Mouse (Mus musculus) spleen, adult 2 months (tissue): ENCODE data around the gene Kcnk7. TPM values are rescaled to one million over a fixed set of nuclear protein-coding genes. Genes with fewer than 3 reads are reported as not detected.

Experiments used
- DNase-seq, 2 experiments: peaks; one replicate each; pipeline versions ENCODE4 v3.0.0 to v3.0.0-alpha.2; 2012 to 2021; ENCODE audit warnings: low spot score in 2 of 2, low read depth in 1 of 2
- H3K27ac ChIP-seq: fragments of 200-500 bp; 2 replicates; pipeline ENCODE4 v1.5.1; 2012; ENCODE audit warnings: low read length, inconsistent platforms; ENCODE audit not compliant: insufficient read depth
- H3K27me3 ChIP-seq: fragments of 200-500 bp; 2 replicates; pipeline ENCODE4 v1.6.1; 2012; ENCODE audit warnings: mild to moderate bottlenecking, moderate library complexity, low read length, inconsistent platforms; ENCODE audit not compliant: control insufficient read depth, insufficient read depth
- H3K36me3 ChIP-seq: fragments of 200-500 bp; 2 replicates; pipeline ENCODE4 v1.6.1; 2012; ENCODE audit warnings: mild to moderate bottlenecking, low read length, inconsistent platforms; ENCODE audit not compliant: control insufficient read depth, insufficient read depth
- H3K4me1 ChIP-seq: fragments of 200-500 bp; 2 replicates; pipeline ENCODE4 v1.6.1; 2011; ENCODE audit warnings: inconsistent platforms; ENCODE audit not compliant: control insufficient read depth, insufficient read depth, insufficient read length
- H3K4me3 ChIP-seq: fragments of 200-500 bp; 2 replicates; pipeline ENCODE4 v1.5.1; 2011; ENCODE audit warnings: mild to moderate bottlenecking, inconsistent platforms; ENCODE audit not compliant: insufficient read depth, insufficient read length; ENCODE audit errors: extremely low read depth
- CTCF ChIP-seq: fragments of 200-500 bp; IDR thresholded peaks from 2 replicates; pipeline ENCODE4 v1.5.1; 2011; ENCODE audit warnings: mild to moderate bottlenecking, inconsistent platforms; ENCODE audit not compliant: insufficient read depth, insufficient read length, insufficient replicate concordance; ENCODE audit errors: extremely low read depth
- POLR2A ChIP-seq: fragments of 200-500 bp; IDR thresholded peaks from 2 replicates; pipeline ENCODE4 v1.6.1; 2011; ENCODE audit warnings: low read depth, low read length, inconsistent platforms
- WGBS: fragments of 180-500 bp; shearing (Covaris S2); methylation state at CpG from one replicate; pipeline ENCODE4 v1.1.7; 2018; 5-methylcytosine and 5-hydroxymethylcytosine counted together
- polyA plus RNA-seq: library from polyadenylated mRNA; depleted of rRNA; stranded (reverse); fragments of >200 nt; gene quantifications from 2 replicates; pipeline ENCODE4 v1.2.3, GENCODE M21; 2012

Kcnk7 gene
- polyA plus RNA-seq, 1 experiment = 0.19 TPM

DNA sequence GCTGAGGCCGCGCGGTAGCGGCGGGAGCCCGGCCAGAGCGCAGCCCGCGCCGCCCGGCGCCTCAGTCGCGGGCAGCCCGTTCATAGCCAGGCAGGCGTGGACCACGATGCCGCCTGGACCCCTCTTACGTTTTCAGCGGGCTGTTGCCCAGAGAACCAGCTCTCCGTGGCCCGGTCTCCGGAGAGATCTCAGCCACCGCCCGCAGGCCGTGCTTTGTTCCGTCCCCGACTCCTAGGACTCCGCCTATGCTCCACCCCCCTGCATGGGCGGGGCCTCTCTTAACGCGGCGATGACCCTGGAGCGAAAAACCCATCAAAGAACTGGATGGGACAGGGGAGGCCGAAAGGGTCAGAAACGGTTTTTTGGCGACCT lies 25.3 kb downstream of the Kcnk7 start, which contains the start of gene Fam89b:
TSS of gene Fam89b (minus strand) at position 210 of the 372 bp plus-strand sequence.
- no peak for TF ChIP-seq CTCF
- peak; percentile 86 for TF ChIP-seq POLR2A
- H3K4me3 ChIP-seq = peak within 1 kb of the TSS; percentile 79
- H3K4me1 ChIP-seq = peaks cover 26% of the 10 kb centered on the region
- peak in 1 of 2 experiments; percentile 89 for DNase-seq
- H3K36me3 ChIP-seq = no peaks in the 10 kb centered on the region
- H3K27me3 ChIP-seq = no peaks in the 10 kb centered on the region
- under 1% methylated on average over 37 of the region's 37 CpGs for WGBS
- H3K27ac ChIP-seq = peak within 1 kb of the TSS; percentile 82

DNA sequence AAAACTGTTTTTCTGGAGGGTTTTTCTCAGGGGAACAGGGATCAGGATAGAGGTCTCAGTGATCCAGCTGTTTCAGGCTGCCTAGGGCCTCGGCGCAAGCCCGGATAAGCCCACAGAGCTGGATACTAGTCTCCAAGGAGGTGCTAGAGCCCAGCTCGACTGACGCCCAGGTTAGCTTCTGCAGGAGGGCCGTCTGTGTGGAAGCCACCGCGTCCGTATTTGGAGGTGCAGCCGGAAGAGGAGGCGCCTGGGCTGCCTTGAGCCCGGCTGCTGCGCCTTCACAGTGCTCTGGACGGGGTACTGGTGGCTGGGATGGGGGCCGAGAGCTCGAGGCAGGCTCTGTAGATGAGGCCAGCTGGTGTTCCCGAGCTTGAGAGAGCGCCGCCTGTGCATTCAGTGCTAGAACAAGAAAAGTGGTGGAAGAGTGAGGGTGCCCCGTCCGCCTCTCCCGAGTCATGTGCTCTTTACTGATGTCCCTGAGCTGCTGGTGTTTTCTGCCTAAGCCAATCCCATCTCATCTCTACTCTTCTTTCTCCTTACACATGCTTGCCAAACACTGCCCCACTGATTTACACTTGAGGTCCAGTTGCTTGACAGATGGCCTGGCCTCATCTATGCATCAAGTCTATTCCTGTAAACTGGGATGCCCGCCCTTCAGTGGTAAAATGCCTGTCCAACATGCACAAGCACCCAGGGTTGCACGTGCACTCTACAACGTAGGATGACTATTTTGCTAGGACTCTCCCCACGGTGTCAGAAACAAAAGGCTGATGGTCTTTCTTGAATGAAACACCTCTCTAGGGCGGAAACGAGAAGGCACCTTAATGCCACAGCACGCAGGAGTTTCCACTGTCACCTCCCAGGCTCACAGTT lies 26.4 kb downstream of the Kcnk7 start:
- WGBS = 85% methylated on average over 29 of the region's 29 CpGs
- TF ChIP-seq POLR2A = no peak
- no peak for TF ChIP-seq CTCF
- no peak overlapping the region for H3K27ac ChIP-seq
- H3K4me1 ChIP-seq = peaks cover 25% of the 10 kb centered on the region
- H3K27me3 ChIP-seq = no peaks in the 10 kb centered on the region
- DNase-seq = peak in 1 of 2 experiments; percentile 37
- H3K36me3 ChIP-seq = no peaks in the 10 kb centered on the region
- peak overlapping the region; percentile 72; the same call in 1 of the 2 replicates for H3K4me3 ChIP-seq

DNA sequence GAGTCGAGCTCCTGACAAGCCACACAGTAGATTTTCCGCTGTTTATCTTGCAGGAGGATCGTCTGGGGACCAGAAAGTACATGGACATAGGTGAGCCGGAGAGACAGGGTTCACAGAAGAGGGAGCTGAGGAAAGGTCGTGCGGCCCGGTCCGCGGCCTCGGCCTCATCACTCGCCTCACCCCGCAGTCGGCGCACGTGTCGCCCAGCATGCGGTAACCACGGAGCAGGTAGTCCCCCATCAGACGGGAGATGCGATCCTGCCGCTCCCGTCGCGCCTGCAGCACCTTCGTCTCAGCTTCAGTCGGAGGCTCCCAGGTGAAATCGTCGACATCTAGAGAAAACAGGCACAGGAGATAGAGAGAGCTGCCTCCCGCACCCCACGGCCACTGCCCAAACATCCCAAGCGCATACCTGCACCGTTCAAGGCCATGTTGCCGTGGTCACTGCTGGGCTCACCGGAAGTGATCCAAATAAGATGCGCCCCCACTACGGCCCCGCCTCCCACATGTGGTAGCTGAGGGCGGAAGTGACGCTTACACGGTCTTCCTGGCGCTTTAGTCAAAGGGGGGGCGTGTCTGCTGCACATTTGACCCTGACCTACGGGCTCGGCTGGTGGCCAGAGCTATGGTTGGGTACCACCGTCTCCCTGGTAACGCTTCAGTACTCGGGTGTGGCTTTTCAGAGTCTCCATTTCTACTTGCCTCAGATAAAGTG lies 27.3 kb downstream of the Kcnk7 start:
- Histone ChIP-seq H3K36me3 (no peaks in the 10 kb centered on the region), H3K4me3 (peak overlapping the region; percentile 72), H3K27ac (no peak overlapping the region), H3K4me1 (peaks cover 25% of the 10 kb centered on the region), H3K27me3 (no peaks in the 10 kb centered on the region)
- DNase-seq = peak; percentile 84 to 90
- 1% methylated on average over 47 of the region's 47 CpGs for WGBS
- no peak; the same call in 1 of the 2 replicates for TF ChIP-seq POLR2A
- no peak for TF ChIP-seq CTCF

DNA sequence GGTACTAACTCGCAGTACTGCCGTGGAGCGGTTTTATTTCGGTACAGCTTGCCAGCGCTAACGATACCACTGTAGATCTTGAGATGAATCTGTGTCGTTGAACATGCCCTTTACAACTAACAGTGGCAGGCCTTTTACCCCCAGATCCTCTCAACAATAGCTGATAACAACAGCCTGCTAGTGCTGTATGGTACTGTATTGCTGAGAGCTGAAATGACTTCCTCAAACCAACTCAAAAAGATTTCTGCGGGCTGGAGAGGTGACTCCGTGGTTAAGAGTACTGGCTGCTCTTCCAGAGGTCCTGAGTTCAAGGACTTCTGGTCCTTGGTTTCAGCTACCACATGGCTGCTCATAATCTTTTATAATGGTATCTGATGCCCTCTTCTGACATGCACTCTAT lies 30.2 kb downstream of the Kcnk7 start:
- Histone ChIP-seq H3K4me1 (peaks cover 9% of the 10 kb centered on the region), H3K4me3 (no peak overlapping the region), H3K36me3 (no peaks in the 10 kb centered on the region), H3K27me3 (no peaks in the 10 kb centered on the region), H3K27ac (no peak overlapping the region)
- TF ChIP-seq POLR2A (no peak), CTCF (no peak)
- WGBS = 63% methylated on average over 9 of the region's 9 CpGs
- DNase-seq = no peak

DNA sequence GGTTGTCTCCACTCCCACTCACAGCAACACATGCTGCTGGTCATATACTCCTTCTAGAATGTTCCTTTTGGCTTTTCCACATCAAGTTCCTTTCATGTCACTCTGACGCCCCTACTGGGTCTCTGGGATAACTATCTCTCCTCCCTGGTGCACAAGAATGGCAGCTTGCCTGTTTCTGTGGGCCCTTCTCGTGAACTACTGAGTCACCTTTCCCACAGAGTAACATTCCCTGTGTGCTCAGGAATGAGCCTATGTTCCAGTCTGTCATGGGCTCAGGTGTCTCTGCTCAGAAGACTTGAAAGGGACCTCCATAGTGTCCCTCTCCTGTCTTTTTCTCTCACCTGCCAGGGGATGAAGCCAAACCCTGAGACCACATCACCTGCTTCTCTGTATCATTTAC lies 35.3 kb downstream of the Kcnk7 start:
- Histone ChIP-seq H3K4me3 (no peak overlapping the region), H3K27ac (no peak overlapping the region), H3K4me1 (peaks cover 9% of the 10 kb centered on the region; the same call in 1 of the 2 replicates), H3K36me3 (no peaks in the 10 kb centered on the region), H3K27me3 (peaks cover 15% of the 10 kb centered on the region)
- WGBS = 71% methylated on average over 2 of the region's 2 CpGs
- no peak for DNase-seq
- TF ChIP-seq CTCF (no peak), POLR2A (no peak)

DNA sequence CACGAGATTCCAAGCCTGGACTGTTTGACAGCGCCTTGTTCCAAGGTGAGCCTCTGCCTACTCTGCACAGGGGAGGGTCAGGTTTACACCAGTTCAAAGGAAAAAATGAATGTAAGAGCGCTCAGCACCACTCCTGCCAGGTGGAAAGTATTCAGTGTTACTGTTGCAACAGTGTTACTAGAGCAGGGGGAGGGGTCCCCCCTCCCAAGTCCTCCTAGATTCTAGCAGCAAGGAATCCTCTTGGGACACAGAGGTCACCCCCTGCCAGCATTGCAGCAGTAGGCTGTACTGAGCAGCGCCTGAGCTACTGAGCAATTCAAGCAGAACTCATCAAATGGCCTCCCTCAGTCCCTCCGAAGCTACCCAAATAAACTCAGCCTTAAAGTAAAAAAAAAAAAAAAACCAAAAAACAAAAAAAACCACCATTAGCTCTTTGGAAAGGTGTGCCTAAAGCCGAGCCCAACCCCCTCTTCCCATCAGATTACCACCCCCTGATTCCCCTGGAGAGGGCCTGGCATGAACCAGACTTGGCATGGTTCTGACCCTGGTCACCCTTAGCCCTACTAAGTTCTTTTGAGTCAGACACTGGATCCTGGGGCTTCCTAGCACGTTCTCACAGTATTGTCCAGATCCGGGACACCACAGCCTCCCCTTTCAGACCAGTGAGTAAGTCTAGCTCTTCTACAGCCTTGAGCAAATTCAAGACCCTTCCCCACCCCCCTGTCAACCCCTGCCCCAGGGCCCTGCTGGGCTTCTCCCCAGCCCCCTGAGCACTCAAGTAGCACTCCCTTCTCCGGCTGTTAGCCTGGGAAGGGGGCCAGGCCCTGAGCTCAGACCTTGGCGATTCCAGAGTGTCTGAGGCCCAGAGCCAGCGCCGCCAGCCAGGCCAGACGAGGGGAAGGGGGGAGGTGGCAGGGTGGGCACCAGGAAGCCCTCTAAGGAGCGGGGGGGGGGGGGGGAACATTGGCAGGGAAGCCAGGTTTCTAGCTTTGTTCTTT lies 36.5 kb downstream of the Kcnk7 start, which contains the start of gene Ltbp3:
TSS of gene Ltbp3 (plus strand) at position 585 of the 998 bp plus-strand sequence.
- Histone ChIP-seq H3K27ac (no peak within 1 kb of the TSS), H3K27me3 (peaks cover 15% of the 10 kb centered on the region), H3K4me3 (peak within 1 kb of the TSS; percentile 39; the same call in 1 of the 2 replicates), H3K4me1 (peaks cover 9% of the 10 kb centered on the region; the same call in 1 of the 2 replicates), H3K36me3 (no peaks in the 10 kb centered on the region)
- no peak for TF ChIP-seq POLR2A
- TF ChIP-seq CTCF = no peak
- WGBS = 73% methylated on average over 14 of the region's 14 CpGs
- no peak for DNase-seq
